Mouse (Mus musculus) right cerebral cortex, postnatal 25 days (tissue): ENCODE results near the gene Hspa1a.
A peak's percentile ranks its signal among the peaks of the same experiment; 100 is the strongest.
"Not testable (repeated sequence)": the region's sequence is repeated elsewhere in the genome, so short reads cannot be mapped to it uniquely, and the experiment has no call there.

ENCODE experiments used
- DNase-seq: peaks from one replicate; pipeline ENCODE4 v3.0.0; 2022

The Hspa1a gene

DNA sequence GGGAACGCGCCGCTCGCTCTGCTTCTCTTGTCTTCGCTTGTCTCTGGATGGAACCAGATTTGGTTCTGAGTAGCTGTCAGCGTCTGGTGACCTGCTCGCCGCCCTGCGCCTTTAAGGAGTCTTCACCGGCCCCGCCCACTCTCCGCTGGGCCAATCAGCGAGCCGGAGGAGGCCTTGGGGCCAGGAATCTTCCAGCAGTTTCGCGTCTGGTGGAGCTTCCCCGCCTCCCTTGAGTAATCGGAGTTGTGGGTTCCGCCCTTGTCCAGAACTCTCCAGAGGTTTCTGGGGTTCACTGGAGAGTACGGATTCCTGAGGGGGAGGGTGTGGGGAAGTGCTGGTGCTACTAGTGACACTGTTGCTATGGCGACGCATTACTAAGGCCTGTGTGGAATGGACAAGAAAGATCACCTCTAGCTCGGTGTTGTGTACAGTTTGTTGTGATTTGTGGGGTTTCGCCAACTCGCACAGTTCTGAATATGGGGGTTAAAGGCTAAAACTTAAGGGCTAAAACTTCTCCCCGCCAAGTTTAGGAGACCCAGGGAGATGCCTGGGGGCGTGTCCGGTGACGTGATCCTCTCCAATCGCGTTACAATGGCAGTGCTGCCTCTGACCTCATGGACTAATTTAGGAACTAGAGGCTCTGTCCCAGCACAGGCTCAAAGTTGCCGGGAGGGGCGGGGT lies at the start of gene Hspa1a, which contains the start of gene Hspa1l:
Gene Hspa1a, minus strand, starts transcription at position 88 of the 681 bp plus-strand sequence.
Gene Hspa1l, plus strand, starts transcription at position 635 of the 681 bp plus-strand sequence.
- peak; percentile 80 for DNase-seq

DNA sequence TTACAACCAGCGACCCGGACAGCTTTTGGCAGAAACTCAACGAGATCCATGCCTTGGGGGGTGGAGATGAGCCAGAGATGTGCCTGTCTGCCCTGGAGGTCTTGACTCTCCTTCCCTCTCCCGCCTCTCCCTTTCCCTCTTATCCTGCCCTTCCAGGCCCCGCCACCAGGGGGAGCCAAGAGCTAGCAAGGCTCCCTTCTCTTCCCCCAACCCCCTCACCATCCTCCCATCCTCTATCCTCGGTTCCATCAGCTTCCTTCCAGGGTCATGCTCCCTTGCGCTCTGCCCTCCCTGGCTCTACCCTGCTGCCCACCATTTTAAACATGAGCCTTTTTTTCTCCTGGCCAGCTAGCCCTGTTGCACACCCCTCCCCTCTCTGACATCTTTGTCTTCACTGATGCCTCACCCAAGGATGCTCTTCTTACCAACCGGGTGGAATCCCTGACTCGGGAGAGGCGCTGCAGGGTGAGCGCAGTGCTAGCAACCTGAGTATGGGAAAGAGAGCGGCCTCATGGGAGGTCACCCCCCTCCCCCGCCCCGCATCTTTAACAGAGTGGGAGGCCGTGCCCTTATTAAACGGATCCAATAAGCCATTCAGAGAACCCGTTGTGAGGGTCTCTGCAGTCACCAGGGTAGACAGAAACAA lies 49.3 kb upstream of the Hspa1a start:
- DNase-seq = peak; percentile 73

DNA sequence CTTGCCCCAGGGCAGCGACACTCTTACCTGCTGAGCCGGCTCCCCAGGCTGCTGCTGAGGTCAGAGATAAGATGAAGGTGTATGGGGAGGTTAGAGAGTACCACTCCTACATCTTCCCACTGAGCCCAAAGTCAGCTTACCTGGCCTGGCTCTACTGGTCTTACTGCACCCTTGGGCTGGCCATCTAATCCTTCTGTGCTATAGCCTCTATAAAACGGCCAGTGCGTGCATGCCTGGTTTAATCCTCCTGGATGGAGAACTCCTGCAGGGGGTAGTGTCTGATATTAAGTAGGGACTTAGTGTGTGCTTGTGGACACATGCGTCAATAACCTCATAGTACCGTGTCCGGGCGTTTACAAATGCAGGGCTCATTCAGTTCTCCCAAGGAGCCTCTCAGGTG lies 48.6 kb upstream of the Hspa1a start:
- DNase-seq = no peak

DNA sequence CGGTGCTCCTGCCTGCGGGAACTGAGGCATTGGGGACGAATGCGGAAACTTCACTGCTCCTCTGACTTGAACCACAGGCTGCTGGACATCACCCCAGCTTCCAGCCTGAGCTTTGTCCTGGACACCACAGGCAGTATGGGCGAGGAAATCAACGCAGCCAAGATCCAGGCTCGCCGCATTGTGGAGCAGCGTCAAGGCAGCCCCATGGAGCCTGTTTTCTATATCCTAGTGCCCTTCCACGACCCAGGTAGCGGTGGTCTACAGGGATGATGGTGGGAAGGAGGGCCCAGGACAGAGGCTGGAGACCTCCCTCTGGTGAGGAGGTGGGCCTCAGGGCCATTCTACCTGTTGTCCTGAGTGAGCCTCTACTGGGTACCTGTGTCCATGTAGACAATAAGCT lies 47.9 kb upstream of the Hspa1a start:
- no peak for DNase-seq

DNA sequence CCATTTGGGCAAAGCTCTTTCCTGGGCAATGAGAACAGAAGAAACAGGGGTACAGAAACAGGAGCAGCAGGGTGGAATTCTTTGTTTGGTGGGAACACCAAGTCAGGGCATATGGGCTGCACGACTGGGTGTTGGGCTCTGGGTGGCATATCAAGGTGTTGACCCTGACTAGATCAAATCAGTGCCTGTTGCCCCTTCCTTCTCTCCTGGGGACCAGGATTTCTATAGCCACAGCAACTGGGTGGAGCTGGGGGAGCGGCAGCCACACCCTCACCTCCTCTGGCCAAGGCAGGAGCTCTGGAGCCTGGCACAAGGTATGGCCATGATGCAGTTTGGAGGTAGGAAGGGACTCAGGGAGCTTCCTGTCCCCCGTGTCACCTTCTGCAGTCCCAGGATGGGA lies 46.2 kb upstream of the Hspa1a start:
- DNase-seq = no peak

DNA sequence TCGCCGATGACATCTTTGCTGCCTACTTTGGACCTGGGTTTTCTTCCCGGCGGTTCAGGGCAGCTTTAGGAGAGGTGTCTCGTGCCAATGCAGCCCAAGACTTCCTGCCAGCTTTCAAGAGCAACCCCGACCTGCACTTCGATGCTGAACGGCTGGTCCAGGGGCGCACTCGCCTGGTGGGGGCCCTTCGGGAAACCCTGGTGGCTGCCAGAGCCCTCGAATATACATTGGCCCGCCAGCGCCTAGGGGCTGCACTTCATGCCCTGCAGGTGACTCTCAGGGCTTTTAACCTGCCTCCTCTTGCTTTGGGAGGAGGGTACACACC lies 45.7 kb upstream of the Hspa1a start:
- DNase-seq = no peak

DNA sequence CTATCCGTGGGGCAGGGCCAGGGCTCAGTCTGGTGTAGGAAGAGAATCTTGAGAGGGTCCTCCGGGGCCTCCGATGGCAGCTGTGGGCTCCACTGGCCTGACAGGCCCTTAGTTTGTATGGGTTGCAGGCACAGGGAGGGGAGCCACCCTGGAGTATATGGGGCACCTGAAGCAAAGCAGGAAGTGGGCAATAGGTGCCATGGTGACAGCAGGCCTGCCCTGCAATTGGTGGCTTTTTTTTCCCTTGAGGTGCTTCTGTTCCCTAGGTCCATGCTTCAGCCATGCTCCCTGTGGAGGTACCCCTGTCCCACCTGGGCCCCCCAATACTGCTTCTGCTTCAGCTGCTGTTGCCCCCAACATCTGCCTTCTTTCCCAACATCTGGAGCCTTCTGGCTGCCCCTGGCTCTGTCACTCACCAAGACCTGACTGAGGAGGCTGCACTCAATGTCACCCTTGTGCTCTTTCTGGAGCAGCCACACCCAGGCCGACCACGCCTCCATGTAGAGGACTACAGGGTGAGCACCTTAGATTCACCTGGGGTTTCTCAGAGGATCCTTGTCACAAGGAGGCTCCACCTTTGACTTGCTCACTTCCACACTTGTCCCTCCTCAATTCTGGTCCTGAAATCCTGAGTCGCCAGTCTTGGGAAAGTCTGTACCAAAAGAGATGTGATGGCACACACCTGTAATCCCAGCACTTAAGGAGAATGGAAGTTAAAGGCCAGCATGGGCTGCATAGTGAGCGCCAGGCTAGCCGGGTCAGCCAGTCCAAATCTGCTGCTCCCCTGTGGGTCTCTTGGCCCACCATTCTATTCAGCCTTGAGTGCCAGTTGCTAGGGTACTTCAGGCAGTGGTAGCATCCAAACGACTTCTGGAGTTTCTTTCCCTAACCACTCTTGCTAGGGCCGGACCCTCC lies 45.1 kb upstream of the Hspa1a start:
- no peak for DNase-seq

DNA sequence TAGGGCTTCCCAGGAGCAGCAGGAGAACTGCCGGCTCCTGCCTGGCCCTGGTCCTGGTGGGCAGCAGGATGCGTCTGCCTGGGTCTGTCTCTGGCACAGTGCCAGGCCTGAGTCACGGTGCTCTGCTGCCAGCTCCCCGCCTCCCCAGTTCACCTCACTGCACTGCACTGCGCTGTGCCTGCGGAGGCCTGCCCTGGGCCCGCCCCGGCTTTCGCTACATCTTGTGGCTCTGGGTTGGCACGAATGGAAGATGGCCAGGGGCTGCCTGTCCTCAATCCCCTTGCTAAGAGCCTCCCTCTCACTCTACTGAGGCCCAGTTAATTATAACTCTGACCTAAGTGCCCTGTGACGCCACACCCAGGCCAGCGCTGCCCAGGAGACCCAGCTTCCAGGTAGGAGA lies 44.4 kb upstream of the Hspa1a start, which contains the start of gene Vwa7:
Gene Vwa7, plus strand, starts transcription at position 204 of the 400 bp plus-strand sequence.
- no peak for DNase-seq

DNA sequence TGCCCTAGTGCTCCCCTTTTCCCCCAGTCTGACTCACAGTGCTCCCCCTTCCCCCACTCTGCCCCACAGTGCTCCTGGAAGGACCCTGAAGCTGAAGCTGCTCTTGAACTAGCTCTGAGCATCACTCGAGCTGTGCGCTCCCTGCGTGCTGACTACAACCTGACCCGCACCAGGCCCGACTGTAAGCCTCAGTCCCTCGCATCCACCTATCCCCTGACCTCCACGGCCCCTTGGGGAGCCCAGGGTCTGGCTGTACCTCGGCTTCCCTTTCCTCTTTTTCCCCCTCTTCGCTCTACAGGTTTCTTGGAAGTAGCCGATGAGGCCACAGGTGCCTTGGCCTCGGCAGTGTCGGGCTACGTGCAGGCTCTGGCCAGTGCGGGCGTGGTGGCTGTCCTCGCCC lies 43.3 kb upstream of the Hspa1a start:
- DNase-seq = no peak

DNA sequence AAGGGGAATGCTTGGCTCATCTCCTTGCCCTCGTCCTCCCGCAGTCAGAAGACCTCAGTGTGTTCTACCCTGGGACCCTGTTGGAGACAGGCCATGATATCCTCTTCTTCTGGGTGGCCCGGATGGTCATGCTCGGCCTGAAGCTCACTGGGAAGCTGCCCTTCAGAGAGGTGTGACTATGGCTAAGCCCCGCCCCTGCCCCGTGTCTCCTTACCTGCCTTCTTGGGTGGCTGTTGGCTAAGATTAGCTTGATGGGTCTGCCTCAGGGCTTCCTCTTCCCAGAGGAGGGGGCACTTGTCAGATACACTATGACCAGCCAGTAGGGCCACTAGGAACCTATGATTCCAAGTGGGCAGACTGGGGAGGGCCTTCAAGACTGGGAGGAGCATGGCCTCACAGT lies 41.3 kb upstream of the Hspa1a start:
- DNase-seq = no peak

DNA sequence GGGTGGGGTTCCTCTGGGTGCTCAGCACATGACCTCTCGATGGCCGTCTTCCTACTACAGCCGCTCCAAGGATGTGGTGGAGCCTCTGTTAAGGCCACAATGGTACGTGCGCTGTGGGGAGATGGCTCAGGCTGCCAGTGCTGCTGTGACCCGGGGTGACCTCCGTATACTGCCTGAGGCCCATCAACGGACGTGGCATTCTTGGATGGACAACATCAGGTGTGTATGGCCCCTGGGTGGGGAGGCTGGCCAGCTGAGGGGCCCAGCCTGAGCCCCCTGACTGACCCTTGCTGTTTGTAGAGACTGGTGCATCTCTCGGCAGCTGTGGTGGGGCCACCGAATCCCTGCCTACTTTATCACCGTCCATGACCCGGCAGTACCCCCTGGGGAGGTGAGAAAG lies 40.5 kb upstream of the Hspa1a start:
- DNase-seq = no peak

DNA sequence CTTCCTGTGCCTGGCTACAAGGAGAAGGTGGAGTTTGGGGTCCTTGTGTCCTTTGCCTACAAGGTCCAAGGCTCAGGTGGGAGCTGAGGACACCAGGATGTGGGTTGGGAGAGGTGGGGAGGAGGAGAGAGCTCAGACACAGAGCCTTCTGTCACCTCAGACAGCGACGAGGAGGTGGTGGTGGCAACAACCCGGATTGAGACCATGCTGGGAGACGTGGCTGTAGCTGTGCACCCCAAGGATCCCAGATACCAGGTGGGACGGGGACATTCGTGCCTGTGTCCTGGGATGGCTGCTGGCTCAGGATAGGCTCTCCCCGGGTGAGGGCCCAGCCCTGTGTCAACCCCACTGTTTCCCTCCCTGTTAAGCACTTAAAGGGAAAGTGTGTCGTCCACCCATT lies 39.5 kb upstream of the Hspa1a start:
- no peak for DNase-seq

DNA sequence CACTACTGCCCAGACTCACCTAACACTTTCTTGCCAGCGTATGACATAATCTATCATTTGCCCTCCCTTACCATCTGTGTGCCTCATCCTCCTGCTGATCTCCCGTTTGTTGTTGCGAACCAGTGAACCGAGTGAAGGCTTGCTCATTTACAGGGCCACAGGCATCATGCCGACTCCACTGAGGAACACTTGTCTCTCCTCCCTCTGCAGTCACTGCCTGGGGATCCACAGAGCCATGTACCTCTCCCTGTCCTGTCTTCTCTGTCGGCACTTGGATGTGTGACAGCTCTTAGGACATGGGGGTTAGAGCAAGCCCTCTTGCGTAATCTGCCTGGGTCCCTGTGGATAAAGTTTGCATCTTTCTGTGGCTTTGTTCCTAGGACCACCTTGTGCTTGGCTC lies 37.6 kb upstream of the Hspa1a start:
- no peak for DNase-seq

DNA sequence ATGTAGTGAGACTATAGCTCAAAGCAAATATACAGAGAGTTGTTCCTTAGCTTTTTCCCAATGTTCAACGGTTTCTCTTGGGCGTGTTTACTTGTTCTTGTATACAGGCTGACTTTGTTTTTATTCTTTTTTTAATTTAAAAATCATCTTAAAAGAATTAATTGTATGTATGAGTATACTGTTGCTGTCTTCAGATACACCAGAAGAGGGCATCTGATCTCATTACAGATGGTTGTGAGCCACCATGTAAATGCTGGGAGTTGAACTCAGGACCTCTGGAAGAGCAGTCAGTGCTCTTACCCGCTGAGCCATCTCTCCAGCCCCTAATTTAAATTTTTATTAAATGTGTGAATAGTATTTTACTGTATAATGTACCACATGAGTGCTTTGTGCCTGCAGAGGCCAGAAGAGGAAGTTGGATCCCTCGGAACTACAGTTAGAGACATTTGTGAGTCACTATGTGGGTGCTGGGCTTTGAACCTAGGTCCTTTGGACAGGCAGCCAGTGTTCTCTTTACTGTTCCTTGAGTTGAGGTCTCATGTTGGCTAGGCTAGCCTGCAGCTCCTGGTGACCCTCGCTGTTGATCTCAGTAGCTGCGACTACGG lies 35.5 kb upstream of the Hspa1a start:
- DNase-seq = no peak

DNA sequence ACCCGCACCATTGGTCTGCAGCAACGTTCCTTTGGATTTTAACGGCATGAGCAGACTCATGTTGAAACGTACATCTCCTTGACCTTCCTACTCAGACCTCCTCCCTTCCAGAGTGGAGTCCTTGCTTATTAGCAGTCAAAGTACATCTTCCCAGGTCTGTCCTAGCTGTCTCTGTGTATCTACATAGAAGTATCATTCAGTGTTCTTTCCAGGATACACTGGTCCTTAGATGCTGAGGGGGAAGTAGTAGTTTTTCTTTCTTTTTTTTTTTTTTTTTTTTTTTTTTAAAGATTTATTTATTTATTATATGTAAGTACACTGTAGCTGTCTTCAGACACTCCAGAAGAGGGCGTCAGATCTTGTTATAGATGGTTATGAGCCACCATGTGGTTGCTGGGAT lies 33.9 kb upstream of the Hspa1a start:
- not testable (repeated sequence) for DNase-seq

DNA sequence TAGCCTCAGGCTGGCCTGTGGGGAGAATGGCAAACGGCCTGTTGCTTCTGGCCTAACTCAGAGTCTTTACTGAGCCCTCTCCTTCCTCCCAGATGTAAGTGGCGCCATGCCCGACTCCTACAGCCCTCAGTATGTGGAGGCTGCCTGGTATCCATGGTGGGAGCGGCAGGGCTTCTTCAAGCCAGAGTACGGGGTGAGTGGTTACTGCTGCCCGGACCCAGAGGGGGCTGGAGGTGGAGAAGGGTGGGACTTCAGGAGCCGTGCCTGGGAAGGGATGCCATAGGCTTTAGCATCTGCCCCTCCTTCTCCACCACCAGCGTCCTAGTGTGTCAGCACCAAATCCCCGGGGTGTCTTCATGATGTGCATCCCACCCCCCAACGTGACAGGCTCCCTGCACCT lies 33.2 kb upstream of the Hspa1a start:
- no peak for DNase-seq

DNA sequence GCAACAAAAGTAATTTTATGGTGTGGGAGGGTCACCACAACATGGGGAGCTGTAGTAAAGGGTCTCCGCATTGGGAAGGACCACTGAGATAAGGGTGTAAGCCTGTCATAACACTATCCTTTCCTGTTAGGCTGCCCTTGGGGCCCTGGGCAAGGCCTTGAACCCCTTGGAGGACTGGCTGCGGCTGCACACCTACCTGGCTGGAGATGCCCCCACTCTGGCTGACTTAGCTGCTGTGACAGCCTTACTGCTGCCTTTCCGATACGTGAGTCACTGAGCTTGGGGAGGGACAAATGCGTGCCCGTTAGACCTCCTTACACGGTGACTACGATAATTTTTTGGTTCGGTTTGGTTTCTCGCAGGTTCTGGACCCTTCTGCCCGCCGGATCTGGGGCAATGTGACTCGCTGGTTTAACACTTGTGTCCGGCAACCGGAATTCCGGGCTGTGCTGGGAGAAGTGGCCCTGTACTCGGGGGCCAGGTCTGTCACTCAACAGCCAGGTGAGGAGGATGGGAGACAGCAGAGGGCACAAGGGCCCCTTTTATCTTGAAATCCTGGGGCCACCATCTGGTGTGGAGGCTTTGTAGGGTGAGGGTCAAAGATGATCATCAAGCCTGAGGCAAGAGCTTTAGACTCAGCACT lies 32.2 kb upstream of the Hspa1a start:
- DNase-seq = no peak

DNA sequence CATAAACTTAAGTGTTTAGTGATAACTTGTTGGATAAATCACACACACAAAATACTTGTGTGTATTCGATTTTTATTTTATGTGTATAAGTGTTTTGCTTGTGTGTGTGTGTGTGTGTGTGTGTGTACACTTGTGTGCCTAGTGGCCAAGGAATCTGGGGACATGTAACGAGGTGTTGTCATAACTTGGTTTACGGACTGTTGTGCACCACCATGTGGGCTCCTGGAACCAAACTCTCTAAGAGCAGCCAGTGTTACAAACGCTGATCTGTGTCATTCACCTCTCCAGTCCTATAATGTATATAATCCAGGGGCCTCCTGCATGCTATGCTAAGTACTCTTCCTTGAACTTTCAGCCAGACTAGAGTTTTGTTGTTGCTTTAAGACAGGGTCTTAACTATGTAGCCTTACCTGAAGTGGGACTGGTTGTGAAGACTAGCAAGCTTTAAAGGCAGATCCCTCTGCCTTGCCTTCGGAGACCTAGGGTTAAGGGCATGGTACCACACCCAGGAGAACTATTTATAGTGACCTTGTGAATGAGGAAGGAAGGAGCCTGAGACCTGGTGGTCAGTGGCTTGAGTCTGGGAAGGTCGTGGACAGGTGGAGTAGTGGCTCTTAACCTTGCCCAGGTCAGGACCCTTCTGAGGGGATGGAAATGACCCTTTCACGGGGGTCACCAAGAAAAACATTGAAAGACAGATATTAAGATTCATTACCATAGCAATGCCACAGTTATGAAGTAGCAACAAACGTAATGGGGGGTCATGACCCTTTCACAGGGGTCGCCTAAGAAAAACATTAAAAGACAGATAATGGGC lies 31.3 kb upstream of the Hspa1a start:
- no peak for DNase-seq

DNA sequence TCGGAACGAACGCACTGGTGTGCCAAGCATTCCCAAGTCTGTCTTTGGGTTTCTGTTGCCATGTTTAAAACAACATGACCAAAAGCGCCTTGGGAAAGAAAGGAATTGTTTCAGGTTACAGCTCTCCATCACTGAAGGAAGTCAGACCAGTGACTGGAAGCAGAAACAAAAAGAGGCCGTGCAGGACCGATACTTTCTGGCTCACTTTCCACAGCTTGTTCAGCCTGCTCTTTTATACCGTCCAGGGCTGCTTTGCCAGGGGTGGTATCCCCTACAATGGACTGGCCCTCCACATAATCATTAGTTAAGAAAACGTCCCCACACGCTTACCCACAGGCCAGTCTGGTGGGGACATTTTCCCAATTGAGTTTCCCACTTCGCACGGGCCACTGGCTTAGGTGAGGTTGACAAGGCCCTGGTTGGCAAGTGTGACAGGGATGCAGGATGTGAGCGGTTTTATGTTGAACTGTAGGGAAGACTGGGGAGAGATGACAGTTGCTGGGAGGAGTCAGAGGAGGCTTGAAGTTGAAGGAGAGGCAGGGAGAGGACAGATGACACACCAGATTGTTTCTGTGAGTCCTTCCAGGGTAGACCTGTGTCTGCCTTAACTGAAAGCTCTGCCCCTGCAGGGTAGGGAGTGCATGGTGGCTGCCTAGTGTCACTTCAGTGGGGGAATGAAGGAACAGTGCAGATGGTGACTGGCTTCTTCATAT lies 30.4 kb upstream of the Hspa1a start:
- DNase-seq = no peak

DNA sequence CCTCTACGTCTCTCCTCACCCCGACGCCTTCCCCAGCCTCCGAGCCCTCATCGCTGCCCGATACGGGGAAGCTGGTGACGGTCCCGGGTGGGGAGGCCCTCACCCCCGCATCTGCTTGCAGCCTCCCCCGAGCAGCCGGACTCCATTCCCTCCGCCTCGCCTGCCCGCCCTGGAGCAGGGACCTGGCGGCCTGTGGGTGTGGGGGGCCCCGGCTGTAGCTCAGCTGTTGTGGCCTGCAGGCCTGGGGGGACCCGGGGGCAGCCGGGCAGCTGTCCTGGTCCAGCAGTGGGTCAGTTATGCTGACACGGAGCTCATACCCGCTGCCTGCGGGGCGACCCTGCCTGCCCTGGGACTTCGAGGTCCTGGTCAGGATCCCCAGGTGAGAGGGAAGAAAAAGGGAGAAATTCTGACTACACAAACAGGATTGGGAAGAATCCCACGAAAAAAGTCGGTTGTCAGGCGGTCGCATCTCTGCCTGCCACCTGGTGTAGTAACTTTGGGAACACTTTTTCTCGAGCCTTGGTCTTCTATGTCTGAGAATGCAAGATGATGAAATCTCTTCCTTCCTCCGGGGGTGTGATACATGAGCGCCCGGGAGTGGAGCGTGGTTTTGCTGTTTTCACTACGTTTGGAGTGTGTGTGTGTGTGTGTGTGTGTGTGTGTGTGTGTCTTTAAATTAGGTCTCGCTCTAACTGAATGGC lies 29.6 kb upstream of the Hspa1a start:
- no peak for DNase-seq
